Mouse (Mus musculus): ENCODE results near the gene Atp13a4.

DNA sequence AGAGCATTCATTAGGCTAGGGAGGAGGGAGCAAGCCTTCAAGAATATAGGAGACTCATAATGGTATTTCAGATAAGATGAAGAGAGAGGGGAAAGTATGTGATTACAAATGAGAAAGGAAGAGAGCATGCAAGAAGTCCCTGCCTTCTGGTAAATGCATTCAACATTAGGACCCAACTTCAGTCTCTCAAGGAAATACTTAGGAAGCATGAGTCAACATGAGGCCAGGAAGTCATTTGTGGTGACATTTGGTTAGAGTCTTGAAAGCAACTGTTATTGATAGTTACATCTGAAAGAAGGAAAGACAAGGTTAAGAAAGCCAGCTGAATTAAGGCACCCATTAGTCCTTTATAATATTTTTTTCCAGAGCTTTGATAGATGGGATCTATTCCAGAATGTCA is 4.8 kb downstream of the Atp13a4 start:
- TF ChIP-seq CTCF (IDR thresholded peaks at IDR 0.05; ENCODE audit: low read depth, low read length) (no peak), EP300 (IDR thresholded peaks at IDR 0.05; ENCODE audit: insufficient read depth, low read depth, low read length) (no peak), POLR2A (IDR thresholded peaks at IDR 0.05; ENCODE audit: insufficient read depth, low read length) (no peak)
